Comparison of ENCODE assay signal across 12 mouse cellular contexts in the genomic region with DNA sequence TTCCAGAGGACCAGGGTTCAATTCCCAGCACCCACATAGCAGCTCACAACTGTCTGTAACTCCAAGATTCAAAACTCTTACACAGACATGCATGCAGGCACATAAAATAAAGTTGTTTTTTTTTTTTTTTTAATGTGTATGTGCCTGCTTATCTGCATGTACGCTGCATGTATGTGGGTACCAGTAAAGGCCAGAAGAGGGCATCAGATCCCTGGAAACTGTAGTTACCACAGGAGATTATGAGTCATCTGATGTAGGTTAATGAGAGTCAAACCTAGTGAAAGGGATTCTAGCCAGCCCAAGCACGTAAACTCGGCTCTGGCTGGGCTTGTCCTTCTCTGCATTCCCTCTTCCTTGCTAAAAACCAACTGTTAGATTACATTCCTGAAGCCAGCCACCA. TPM values are rescaled to one million over a fixed set of nuclear protein-coding genes. Genes with fewer than 3 reads are reported as not detected.
DNase-seq lines count a peak whose midpoint lies in the region; ATAC-seq and TF ChIP-seq lines count a peak whose summit lies in the region.
"Had no signal": no experiment of that assay in that cellular context is flagged by ENCODE, and none has a peak within 500 bp of the region (broad histone marks: within the 10 kb centered on the region; RNA-seq: fewer than 3 reads in every experiment).

No protein-coding gene starts in this region.

- no peak for TF ChIP-seq EP300 in lung, postnatal 0 days (IDR thresholded peaks at IDR 0.05)

- no peak for ATAC-seq in lung, postnatal 0 days
- 0 out of 2 replicates have a peak, but pooled peaks have one; percentile 44 for ATAC-seq in granulocyte monocyte progenitor cell, adult 5-6 weeks (replicated peaks; ENCODE audit: poor library complexity, severe bottlenecking)
- ATAC-seq in erythroid progenitor cell, adult 5-6 weeks (replicated peaks; ENCODE audit: low FRiP score, poor library complexity, severe bottlenecking) = no peak

- TF ChIP-seq POLR2A in cerebellum, adult 2 months (IDR thresholded peaks at IDR 0.05; ENCODE audit: borderline replicate concordance, insufficient read depth, low read length) = no peak

- no peaks in the 10 kb centered on the region for H3K4me1 ChIP-seq in cerebellum, adult 2 months (ENCODE audit: control insufficient read depth, insufficient read depth, low read length)
- no peaks in the 10 kb centered on the region for H3K4me1 ChIP-seq in lung, postnatal 0 days (ENCODE audit: insufficient read depth, low read depth, low read length)
- H3K4me1 ChIP-seq: hindbrain, embryonic 12.5 days had no signal

- H3K27ac ChIP-seq in cerebellum, adult 2 months (ENCODE audit: insufficient read depth, low read length) = no peak overlapping the region
- H3K27ac ChIP-seq in lung, postnatal 0 days (ENCODE audit: low read length) = no peak overlapping the region
- H3K27ac ChIP-seq in left cerebral cortex, adult 2 months = no peak overlapping the region
- H3K27ac ChIP-seq: hindbrain, embryonic 12.5 days had no signal

- 54% methylated on average over 3 of the region's 3 CpGs for WGBS in cerebellum, adult 2 months
- WGBS in lung, postnatal 0 days = 59% methylated on average over 3 of the region's 3 CpGs

- peak; percentile 43 to 51 for DNase-seq in cerebellum, postnatal 10 days
- DNase-seq in cerebellum, adult 2 months = no peak
- peak; percentile 22 for DNase-seq in lung, postnatal 0 days (ENCODE audit: low spot score)
- DNase-seq in lung, postnatal 25 days (ENCODE audit: low spot score) = no peak
- no peak for DNase-seq in left cerebral cortex, adult 2 months (ENCODE audit: extremely low spot score in 1 of 2, low spot score in 2 of 2)
- DNase-seq in adrenal gland, adult 18-20 months (ENCODE audit: low spot score in 2 of 2) = no peak
- DNase-seq: cerebellum, postnatal 36 days; heart, adult 18-20 months had no signal

- no peak overlapping the region for H3K4me3 ChIP-seq in cerebellum, adult 2 months (replicated peaks; ENCODE audit: insufficient read depth, low read depth, low read length)
- H3K4me3 ChIP-seq in lung, postnatal 0 days (ENCODE audit: low read depth, low read length) = no peak overlapping the region
- H3K4me3 ChIP-seq in left cerebral cortex, adult 2 months = no peak overlapping the region
- H3K4me3 ChIP-seq: hindbrain, embryonic 12.5 days; myocyte had no signal

- H3K27me3 ChIP-seq in cerebellum, adult 2 months (ENCODE audit: control insufficient read depth, insufficient read depth, low read length) = no peaks in the 10 kb centered on the region
- no peaks in the 10 kb centered on the region for H3K27me3 ChIP-seq in lung, postnatal 0 days (replicated peaks; ENCODE audit: insufficient read depth, low read length)
- H3K27me3 ChIP-seq: hindbrain, embryonic 12.5 days had no signal

- H3K9ac ChIP-seq in lung, postnatal 0 days (replicated peaks; ENCODE audit: low read depth) = no peak overlapping the region
- H3K9ac ChIP-seq: hindbrain, embryonic 12.5 days had no signal

- no peak for TF ChIP-seq CTCF in cerebellum, adult 2 months (IDR thresholded peaks at IDR 0.05; ENCODE audit: borderline replicate concordance, insufficient read depth, low read depth, low read length)
- TF ChIP-seq CTCF in lung, postnatal 0 days (IDR thresholded peaks at IDR 0.05) = peak; percentile 55
- no peak; the same call in 1 of the 2 replicates for TF ChIP-seq CTCF in left cerebral cortex, adult 2 months (IDR thresholded peaks at IDR 0.05)

- H3K9me3 ChIP-seq in lung, postnatal 0 days (ENCODE audit: low read length) = no peaks in the 10 kb centered on the region
- H3K9me3 ChIP-seq: hindbrain, embryonic 12.5 days had no signal

- no peaks in the 10 kb centered on the region for H3K36me3 ChIP-seq in lung, postnatal 0 days (ENCODE audit: insufficient read depth, low read length)
- H3K36me3 ChIP-seq: hindbrain, embryonic 12.5 days had no signal

- H3K4me2 ChIP-seq in lung, postnatal 0 days (replicated peaks; ENCODE audit: low read depth, low read length) = no peak overlapping the region
- H3K4me2 ChIP-seq: hindbrain, embryonic 12.5 days had no signal

- intact Hi-C loops in left cerebral cortex, adult 2 months (cut with DNase I) = no loop called here

RNA-seq across cellular contexts. Expression of a gene that starts 4.9 kb away (rescaled TPM):
- 1.2 and 1.4 TPM in 2 replicates for polyA plus RNA-seq in cerebellum, adult 2 months (2012; rRNA removed)
- polyA plus RNA-seq in lung, postnatal 0 days (2015; fragmentation: Nextera tagmentation; extraction: Ambion mirVana) = 0.54 and 0.70 TPM in 2 replicates
- total RNA-seq in granulocyte monocyte progenitor cell, adult 5-6 weeks (2014; fragmentation: Nextera tagmentation) = 6.9 and 11.3 TPM in 2 replicates
- total RNA-seq in granulocyte monocyte progenitor cell, adult 5-6 weeks (2017) = 9.8 and 13.9 TPM in 2 replicates
- 1.3 and 11.2 TPM in 2 replicates for total RNA-seq in erythroid progenitor cell, adult 5-6 weeks (2015; ENCODE audit: low replicate concordance)
- 0.77 and 2.6 TPM in 2 replicates for total RNA-seq in erythroid progenitor cell, adult 5-6 weeks (2017; ENCODE audit: low replicate concordance)
- 1 to 10 TPM; 2.2 TPM for total RNA-seq in left cerebral cortex, adult 2 months (2021)
- 1 to 10 TPM; 2.5 to 9.2 TPM for total RNA-seq in adrenal gland, adult 18-20 months (2021)

RNA-seq across cellular contexts. Expression of a gene that starts 20.9 kb away (rescaled TPM):
- polyA plus RNA-seq in cerebellum, adult 2 months (2012; rRNA removed) = 2.4 and 2.5 TPM in 2 replicates
- polyA plus RNA-seq in lung, postnatal 0 days (2015; fragmentation: Nextera tagmentation; extraction: Ambion mirVana) = 0.90 and 1.2 TPM in 2 replicates
- total RNA-seq in granulocyte monocyte progenitor cell, adult 5-6 weeks (2014; fragmentation: Nextera tagmentation) = 11.3 and 13.2 TPM in 2 replicates
- 36.5 and 37.9 TPM in 2 replicates for total RNA-seq in granulocyte monocyte progenitor cell, adult 5-6 weeks (2017)
- 4.2 and 5.0 TPM in 2 replicates for total RNA-seq in erythroid progenitor cell, adult 5-6 weeks (2015; ENCODE audit: low replicate concordance)
- 8.0 and 12.5 TPM in 2 replicates for total RNA-seq in erythroid progenitor cell, adult 5-6 weeks (2017; ENCODE audit: low replicate concordance)
- under 1 TPM; 0.81 to 0.94 TPM for total RNA-seq in left cerebral cortex, adult 2 months (2021)
- total RNA-seq in adrenal gland, adult 18-20 months (2021) = 1 to 10 TPM; 3.8 to 9.2 TPM

RNA-seq across cellular contexts. Expression of a gene that starts 58.6 kb away (rescaled TPM):
- polyA plus RNA-seq in cerebellum, adult 2 months (2012; rRNA removed) = 0.11 and 0.17 TPM in 2 replicates
- not detected in 2 replicates for polyA plus RNA-seq in lung, postnatal 0 days (2015; fragmentation: Nextera tagmentation; extraction: Ambion mirVana)
- total RNA-seq in granulocyte monocyte progenitor cell, adult 5-6 weeks (2014; fragmentation: Nextera tagmentation) = 3.9 TPM in 1 of 2 replicates, not detected in the other
- total RNA-seq in granulocyte monocyte progenitor cell, adult 5-6 weeks (2017) = not detected in 2 replicates
- not detected in 2 replicates for total RNA-seq in erythroid progenitor cell, adult 5-6 weeks (2015; ENCODE audit: low replicate concordance)
- total RNA-seq in erythroid progenitor cell, adult 5-6 weeks (2017; ENCODE audit: low replicate concordance) = not detected in 2 replicates
- not detected for total RNA-seq in left cerebral cortex, adult 2 months (2021)
- total RNA-seq in adrenal gland, adult 18-20 months (2021) = 1 to 10 TPM in 1 of 2 experiments, under 1 TPM in 1; 0.83 to 2.5 TPM
- polyA plus RNA-seq: hindbrain, embryonic 12.5 days had no signal

Comparison
In these comparisons a context has a peak if more than half of its experiments do, and no peak if none do; other contexts are left out.
1. DNase-seq: peak in cerebellum, postnatal 10 days (2 of 2) and lung, postnatal 0 days (single experiment); none in cerebellum, adult 2 months (0 of 2), lung, postnatal 25 days (single experiment), left cerebral cortex, adult 2 months (0 of 2) and adrenal gland, adult 18-20 months (0 of 2).